Mouse (Mus musculus) spleen, adult 2 months (tissue): ENCODE data around the gene Adgrg1.

Source experiments
- CTCF ChIP-seq: fragments of 200-500 bp; IDR thresholded peaks from 2 replicates; pipeline ENCODE4 v1.5.1; 2011; ENCODE audit warnings: mild to moderate bottlenecking, inconsistent platforms; ENCODE audit not compliant: insufficient read depth, insufficient read length, insufficient replicate concordance; ENCODE audit errors: extremely low read depth
- POLR2A ChIP-seq: fragments of 200-500 bp; IDR thresholded peaks from 2 replicates; pipeline ENCODE4 v1.6.1; 2011; ENCODE audit warnings: low read depth, low read length, inconsistent platforms

DNA sequence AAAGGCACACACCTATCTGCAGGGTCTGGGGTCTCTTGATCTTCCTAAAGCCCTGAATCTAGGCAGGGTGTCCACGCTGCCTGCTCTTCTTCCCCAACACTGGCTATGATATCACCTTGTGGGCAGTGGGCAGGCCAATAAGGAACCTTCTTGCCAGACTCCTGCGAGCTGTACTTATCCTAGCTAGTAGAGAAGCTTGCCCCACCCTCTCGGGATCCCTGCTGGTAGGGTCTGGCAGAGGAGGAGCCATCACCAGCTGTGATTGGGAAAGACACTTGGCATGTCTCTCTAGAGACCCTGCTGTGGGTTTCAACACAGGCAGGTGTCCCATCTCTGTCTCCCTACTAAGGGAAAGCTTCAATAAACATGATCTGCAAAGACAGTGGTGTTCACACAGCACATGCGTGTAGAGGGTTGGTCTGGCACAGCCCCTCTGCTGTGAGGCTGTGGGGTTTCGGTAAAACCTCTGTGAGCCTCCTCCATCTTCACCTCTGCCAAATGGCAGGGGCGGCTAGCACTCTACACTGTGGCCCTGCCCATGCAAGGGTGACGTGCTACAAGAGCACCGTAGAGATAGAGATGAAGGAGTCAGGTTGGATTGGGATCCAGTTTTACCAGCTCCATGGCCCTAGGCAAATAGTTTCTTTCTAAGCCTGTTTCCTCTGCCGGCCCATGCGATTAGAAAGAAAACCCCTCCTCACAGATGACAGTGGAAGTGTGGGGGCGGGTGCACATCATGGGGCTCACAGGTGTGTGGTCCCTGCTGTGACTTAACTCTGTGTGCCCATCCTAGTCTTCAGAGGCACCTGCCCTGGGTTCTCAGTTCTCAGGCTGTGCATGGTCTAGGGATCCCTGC, 16.3 kb downstream of the Adgrg1 start:
- TF ChIP-seq POLR2A, result no peak
- no peak for TF ChIP-seq CTCF
